Mouse (Mus musculus) bone marrow, adult 2 months (tissue): Measurements from ENCODE around the gene Ctsa. TPM values are rescaled to one million over a fixed set of nuclear protein-coding genes. Genes with fewer than 3 reads are reported as not detected.
A peak's percentile ranks its signal among the peaks of the same experiment; 100 is the strongest.

Source experiments
- H3K27ac ChIP-seq: fragments of 200-500 bp; 2 replicates; pipeline ENCODE4 v1.5.1; 2012; ENCODE audit warnings: low read depth, mild to moderate bottlenecking, control low read depth, inconsistent platforms, low read length; ENCODE audit not compliant: control insufficient read depth, poor library complexity, insufficient read depth
- H3K4me1 ChIP-seq: fragments of 200-500 bp; 2 replicates; pipeline ENCODE4 v1.6.1; 2011; ENCODE audit warnings: low read length; ENCODE audit not compliant: control insufficient read depth, insufficient read depth
- H3K4me3 ChIP-seq: fragments of 200-500 bp; replicated peaks from 2 replicates; pipeline ENCODE3; 2011; ENCODE audit warnings: mild to moderate bottlenecking, low read depth, low read length, control low read depth; ENCODE audit not compliant: control insufficient read depth
- CTCF ChIP-seq: fragments of 200-500 bp; IDR thresholded peaks from 2 replicates; pipeline ENCODE4 v1.5.1; 2011; ENCODE audit warnings: low read length, control low read depth; ENCODE audit not compliant: control insufficient read depth, insufficient read depth
- POLR2A ChIP-seq: fragments of 200-500 bp; IDR thresholded peaks from 2 replicates; pipeline ENCODE4 v1.6.1; 2011; ENCODE audit warnings: low read depth, mild to moderate bottlenecking, control low read depth, low read length, borderline replicate concordance; ENCODE audit not compliant: control insufficient read depth
- WGBS: fragments of 180-500 bp; shearing (Covaris S2); methylation state at CpG from one replicate; pipeline ENCODE4 v1.1.7; 2018; 5-methylcytosine and 5-hydroxymethylcytosine counted together
- polyA plus RNA-seq: library from polyadenylated mRNA; stranded (reverse); fragments of >200 nt; gene quantifications from 2 replicates; pipeline ENCODE4 v1.2.4, GENCODE M21; 2011; ENCODE audit warnings: low replicate concordance; ENCODE audit not compliant: missing spikeins, insufficient read depth, insufficient read length

The Ctsa gene
- polyA plus RNA-seq, 1 experiment = 109 TPM

DNA sequence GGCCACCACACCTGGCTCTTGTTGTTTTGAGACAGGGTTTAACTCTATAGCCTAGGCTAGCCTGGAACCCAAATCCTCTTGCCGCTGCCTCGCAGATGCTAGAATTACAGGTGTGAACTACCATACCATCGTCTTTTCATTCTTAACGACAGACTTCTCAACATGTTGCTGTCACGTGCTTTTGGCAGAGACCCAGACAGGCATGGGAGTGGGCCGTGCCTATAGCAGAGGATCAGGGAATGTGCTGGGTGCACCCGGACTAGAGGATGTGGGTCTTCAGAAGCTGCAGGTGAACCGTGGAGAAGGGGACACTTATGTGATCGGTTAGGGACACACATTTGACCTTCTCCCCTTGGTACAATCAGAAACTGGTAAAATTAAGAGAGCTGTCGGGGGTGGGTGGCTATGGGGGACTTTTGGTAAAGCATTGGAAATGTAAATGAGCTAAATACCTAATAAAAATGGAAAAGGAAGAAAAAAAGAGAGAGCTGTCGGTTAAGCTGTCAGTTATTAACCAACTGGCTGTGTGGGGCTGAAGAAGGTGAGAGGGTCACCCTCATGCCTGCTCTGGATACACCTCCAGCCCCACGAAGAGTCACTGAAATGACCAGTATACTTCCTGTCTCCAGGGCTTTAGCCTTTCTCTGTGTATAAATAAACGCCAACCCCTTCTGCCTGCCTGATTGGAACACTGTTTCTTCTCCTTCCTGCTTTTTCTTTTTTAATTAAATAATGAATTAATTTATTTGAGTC is 32.2 kb upstream of the Ctsa start:
- H3K4me1 ChIP-seq = peaks cover 3% of the 10 kb centered on the region; the same call in 1 of the 2 replicates
- no peak for TF ChIP-seq CTCF
- no peak for TF ChIP-seq POLR2A
- WGBS = 90% methylated on average over 13 of the region's 13 CpGs
- no peak overlapping the region for H3K27ac ChIP-seq
- H3K4me3 ChIP-seq = no peak overlapping the region

DNA sequence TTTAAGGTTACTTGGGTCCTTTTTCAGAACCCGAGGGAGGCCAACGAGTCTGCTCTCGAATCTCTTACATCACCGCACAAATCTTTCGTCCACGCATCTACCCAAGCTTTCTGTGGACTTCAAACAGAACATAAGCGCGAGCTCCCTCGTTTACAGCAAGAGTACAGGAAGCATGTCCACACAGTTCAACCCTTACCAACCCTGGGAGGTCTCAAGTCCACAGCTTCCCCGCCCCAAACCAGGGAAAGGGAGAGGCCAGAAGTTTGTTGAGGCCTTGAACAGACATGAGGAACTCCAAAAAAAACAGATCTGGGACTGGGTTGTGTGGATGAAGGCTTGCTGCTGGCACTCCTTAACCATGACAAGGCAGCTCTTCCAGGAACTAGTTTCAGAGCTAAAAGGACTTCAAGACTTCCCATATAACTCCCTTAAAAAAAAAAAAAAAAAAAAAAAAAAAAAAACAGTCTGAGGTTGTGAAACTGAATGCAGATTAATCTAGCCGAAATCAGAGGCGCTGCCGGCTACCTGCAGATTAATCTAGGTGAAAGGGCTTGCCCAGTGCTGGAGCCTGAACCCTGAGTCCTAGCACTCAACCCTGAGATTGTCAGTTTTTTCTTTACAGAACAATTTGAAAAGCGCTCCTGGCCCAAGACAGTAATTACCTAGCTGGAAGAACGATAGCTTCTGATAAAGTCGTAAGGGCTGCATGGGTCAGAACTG is 29.3 kb upstream of the Ctsa start:
- H3K4me3 ChIP-seq = peak overlapping the region; percentile 53
- 63% methylated on average over 16 of the region's 16 CpGs for WGBS
- H3K27ac ChIP-seq = no peak overlapping the region
- no peak for TF ChIP-seq POLR2A
- no peak for TF ChIP-seq CTCF
- H3K4me1 ChIP-seq = peaks cover 3% of the 10 kb centered on the region; the same call in 1 of the 2 replicates

DNA sequence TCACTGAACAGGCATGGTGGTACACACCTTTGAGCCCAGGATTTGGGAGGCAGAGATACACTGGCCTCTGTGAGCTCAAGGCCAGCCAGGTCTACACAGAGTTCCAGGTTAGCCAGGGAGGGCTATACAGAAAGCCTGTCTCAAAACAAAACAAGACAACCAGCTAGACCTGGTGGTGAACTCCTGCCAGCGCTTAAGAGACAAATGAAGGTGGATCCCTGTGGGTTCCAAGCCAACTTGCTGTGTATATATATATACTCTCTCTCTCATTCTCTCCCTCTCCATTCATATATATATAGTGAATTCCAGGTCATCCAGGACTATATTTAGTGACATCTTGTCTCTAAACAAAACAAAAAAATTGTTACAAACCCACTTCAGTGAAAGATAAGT is 28.8 kb upstream of the Ctsa start:
- WGBS = 67% methylated on average over 1 of the region's 1 CpGs

DNA sequence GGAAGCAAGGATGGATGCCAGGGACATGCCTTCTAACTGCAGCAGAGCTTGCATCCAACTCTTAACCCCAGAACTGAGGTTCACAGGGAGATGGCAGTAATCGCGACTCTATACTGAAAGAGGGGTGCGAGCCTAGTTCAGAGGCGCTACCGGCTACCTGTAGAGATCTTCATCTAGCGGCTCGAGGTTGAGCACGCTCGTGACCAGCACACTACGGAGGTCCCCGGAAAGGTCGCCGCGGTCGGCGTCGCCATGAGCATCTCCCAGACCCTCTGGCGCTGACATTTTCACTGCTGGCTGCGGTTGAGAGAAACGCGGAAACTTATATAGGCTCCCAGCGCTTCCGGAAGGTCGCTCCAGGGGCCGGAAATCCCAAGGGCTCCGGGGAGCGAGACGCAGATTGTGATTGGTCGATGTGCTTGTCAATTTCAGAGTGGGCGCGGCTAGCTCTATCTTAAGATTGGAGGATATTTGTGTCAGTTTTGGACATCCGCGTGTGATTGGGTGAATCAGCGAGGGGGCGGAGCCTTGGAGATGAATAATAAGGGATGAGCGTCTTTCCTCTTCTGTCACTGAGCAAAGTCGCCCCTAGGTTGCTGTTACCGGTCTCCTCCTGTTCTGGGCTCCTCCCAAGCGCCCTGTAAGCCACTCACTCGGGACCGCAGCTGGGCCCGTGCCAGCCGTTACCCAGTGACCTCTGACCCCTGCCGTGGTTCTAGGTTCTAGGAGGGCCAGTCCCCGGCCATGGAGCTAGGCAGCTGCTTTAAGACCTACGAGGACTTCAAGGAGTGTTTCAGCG is 27.9 kb upstream of the Ctsa start, which contains the start of the genes Acot8 and Zswim3:
Gene Acot8 (minus strand): TSS at position 350 of the 799 bp plus-strand sequence.
Gene Zswim3 (plus strand): TSS at position 566 of the 799 bp plus-strand sequence.
- under 1% methylated on average over 47 of the region's 47 CpGs for WGBS
- TF ChIP-seq CTCF (no peak; the same call in 1 of the 2 replicates), POLR2A (peak; percentile 94)
- Histone ChIP-seq H3K27ac (peak within 1 kb of the TSS; percentile 96), H3K4me3 (peak within 1 kb of the TSS; percentile 91), H3K4me1 (peaks cover 3% of the 10 kb centered on the region; the same call in 1 of the 2 replicates)

More for the DNA sequence above, 28.8 kb upstream of the Ctsa start:
- H3K4me3 ChIP-seq = peak overlapping the region; percentile 91
- no peak overlapping the region for H3K27ac ChIP-seq
- TF ChIP-seq CTCF (no peak), POLR2A (no peak)
- peaks cover 3% of the 10 kb centered on the region; the same call in 1 of the 2 replicates for H3K4me1 ChIP-seq

DNA sequence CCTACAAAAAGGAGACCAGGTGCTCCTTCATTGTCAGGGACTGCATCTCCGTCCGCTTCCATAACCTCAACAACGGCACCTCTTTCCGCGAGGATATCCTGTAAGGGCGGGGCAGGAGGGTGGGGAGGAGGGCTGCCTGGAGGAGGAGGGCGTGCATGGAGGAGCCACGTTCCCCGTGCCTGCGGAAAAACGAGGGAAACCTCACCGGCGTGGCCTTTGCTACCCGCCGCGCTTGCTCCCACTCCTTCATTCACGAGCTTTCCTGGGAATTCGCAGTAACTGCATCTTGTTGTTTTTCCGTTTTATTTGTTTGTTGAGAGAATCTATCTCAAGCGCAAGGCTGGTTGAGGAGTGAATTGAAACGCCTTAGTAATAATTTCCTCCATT is 27.3 kb upstream of the Ctsa start:
- Histone ChIP-seq H3K4me3 (peak overlapping the region; percentile 88), H3K4me1 (peaks cover 3% of the 10 kb centered on the region; the same call in 1 of the 2 replicates), H3K27ac (peak overlapping the region; percentile 96)
- WGBS = under 1% methylated on average over 21 of the region's 21 CpGs
- no peak for TF ChIP-seq POLR2A
- no peak for TF ChIP-seq CTCF

DNA sequence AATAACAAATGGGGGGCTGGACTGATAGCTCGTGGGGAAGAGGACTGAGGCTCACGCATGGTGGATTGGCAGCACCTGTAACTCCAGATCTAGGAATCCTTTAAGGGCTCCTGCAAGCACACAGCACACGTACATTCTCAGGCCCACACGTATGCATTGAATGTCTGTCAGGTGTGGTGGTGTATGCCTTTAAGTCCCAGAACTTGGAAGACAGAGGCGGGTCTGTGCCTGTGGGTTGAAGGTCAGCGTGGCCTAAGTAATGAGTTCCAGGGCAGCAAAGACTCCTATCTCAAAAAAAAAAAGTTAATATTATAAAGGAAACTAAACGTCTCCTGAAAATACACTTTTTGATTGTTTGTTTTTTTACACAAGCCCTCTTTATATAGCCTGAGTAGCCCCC is 26.1 kb upstream of the Ctsa start:
- H3K4me3 ChIP-seq = no peak overlapping the region
- H3K4me1 ChIP-seq = peaks cover 3% of the 10 kb centered on the region; the same call in 1 of the 2 replicates
- 82% methylated on average over 7 of the region's 7 CpGs for WGBS
- no peak overlapping the region for H3K27ac ChIP-seq
- no peak for TF ChIP-seq POLR2A
- TF ChIP-seq CTCF = no peak

DNA sequence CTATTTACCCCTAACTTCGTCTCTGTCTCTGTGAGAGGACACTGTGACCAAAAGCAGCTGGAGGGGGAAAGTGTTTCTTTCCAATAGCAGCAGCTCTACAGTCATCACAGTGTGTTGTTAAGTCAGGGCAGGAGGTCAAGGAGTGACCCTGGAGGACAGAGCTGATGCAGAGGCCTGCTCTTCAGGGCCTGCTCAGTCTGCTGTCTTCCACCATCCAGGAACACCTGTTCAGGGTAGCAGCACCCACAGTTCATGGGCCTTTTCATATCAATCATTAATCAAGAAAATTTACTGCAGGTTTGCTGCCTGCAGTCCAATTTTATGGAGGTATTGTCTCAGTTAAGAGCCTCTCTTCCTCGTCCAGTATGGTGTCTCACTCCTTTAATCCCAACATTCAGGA is 19.1 kb upstream of the Ctsa start:
- no peak for TF ChIP-seq CTCF
- no peak for TF ChIP-seq POLR2A
- H3K27ac ChIP-seq = no peak overlapping the region
- H3K4me3 ChIP-seq = no peak overlapping the region
- peaks cover 4% of the 10 kb centered on the region for H3K4me1 ChIP-seq
- 80% methylated on average over 2 of the region's 2 CpGs for WGBS

DNA sequence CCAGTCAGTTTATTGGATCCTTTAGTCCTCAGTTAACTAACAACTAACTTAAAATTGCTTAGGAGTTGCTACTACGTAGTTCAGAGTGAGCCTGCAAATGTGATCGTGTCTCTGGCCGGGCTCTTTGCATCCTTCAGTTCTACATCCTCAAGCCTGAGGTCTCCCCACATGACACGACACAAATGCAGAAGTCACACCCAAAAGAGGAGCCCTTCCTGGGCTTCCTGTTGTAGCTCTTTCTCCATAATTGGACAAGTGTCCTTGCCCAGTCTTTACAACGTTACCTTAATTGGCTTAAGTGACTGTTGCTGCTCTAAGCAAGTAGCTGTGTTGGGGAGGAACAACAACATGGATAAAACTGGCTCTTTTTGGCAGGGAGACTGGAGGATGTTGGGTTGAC is 17.3 kb upstream of the Ctsa start:
- H3K4me1 ChIP-seq = peaks cover 4% of the 10 kb centered on the region
- WGBS = 34% methylated on average over 5 of the region's 5 CpGs
- no peak overlapping the region for H3K4me3 ChIP-seq
- peak overlapping the region; percentile 69 for H3K27ac ChIP-seq
- TF ChIP-seq CTCF = no peak
- no peak for TF ChIP-seq POLR2A
